Mouse (Mus musculus) liver, embryonic 11.5 days (tissue): ENCODE measurements around the gene Alkbh5. TPM values are rescaled to one million over a fixed set of nuclear protein-coding genes. Genes with fewer than 3 reads are reported as not detected.

ENCODE experiments used
- ATAC-seq: fragments of 200-750 bp; cut with Nextera tagmentation; replicated peaks from 2 replicates; pipeline ENCODE4 v1.8.0; 2017; ENCODE audit warnings: moderate number of reproducible peaks, mild to moderate bottlenecking, moderate TSS enrichment, moderate library complexity; ENCODE audit not compliant: low FRiP score
- DNase-seq: peaks from one replicate; pipeline ENCODE4 v3.0.0-alpha.2; 2017; ENCODE audit warnings: low spot score
- H3K27ac ChIP-seq: fragments of 300-500 bp; sonication (generic); 2 replicates; pipeline ENCODE4 v1.5.1; 2014; ENCODE audit warnings: mild to moderate bottlenecking, low read depth, low read length, control low read depth
- H3K27me3 ChIP-seq: fragments of 300-500 bp; sonication (generic); replicated peaks from 2 replicates; pipeline ENCODE4 v1.6.1; 2014; ENCODE audit warnings: low read length, mixed read lengths; ENCODE audit not compliant: control insufficient read depth, insufficient read depth
- H3K36me3 ChIP-seq: fragments of 300-500 bp; sonication (generic); 2 replicates; pipeline ENCODE4 v1.6.1; 2014; ENCODE audit warnings: mild to moderate bottlenecking, low read length, moderate library complexity, mixed read lengths; ENCODE audit not compliant: control insufficient read depth, insufficient read depth
- H3K4me1 ChIP-seq: fragments of 300-500 bp; sonication (generic); replicated peaks from 2 replicates; pipeline ENCODE4 v1.6.1; 2014; ENCODE audit warnings: low read length, mixed read lengths; ENCODE audit not compliant: control insufficient read depth, insufficient read depth
- H3K4me2 ChIP-seq: fragments of 300-500 bp; sonication (generic); 2 replicates; pipeline ENCODE4 v1.6.1; 2014; ENCODE audit warnings: mild to moderate bottlenecking, control low read depth, moderate library complexity
- H3K4me3 ChIP-seq: fragments of 300-500 bp; sonication (generic); 2 replicates; pipeline ENCODE4 v1.5.1; 2014; ENCODE audit warnings: low read depth, low read length, control low read depth
- H3K9ac ChIP-seq: fragments of 300-500 bp; sonication (generic); 2 replicates; pipeline ENCODE4 v1.6.1; 2014; ENCODE audit warnings: low read depth, low read length, control low read depth
- H3K9me3 ChIP-seq: fragments of 300-500 bp; sonication (generic); 2 replicates; pipeline ENCODE4 v1.6.1; 2016; ENCODE audit warnings: low read length, inconsistent platforms, mixed read lengths; ENCODE audit not compliant: control insufficient read depth
- WGBS: fragments of 180-500 bp; shearing (Covaris S2); extraction: QIAGEN DNeasy Blood & Tissue Kit; methylation state at CpG from one replicate; pipeline ENCODE4 v1.1.7; 2014; 5-methylcytosine and 5-hydroxymethylcytosine counted together
- polyA plus RNA-seq: library from polyadenylated mRNA; unstranded; fragments of >200 nt; fragmentation: Nextera tagmentation; extraction: Ambion mirVana; gene quantifications from 2 replicates; pipeline ENCODE4 v1.2.1, GENCODE M21; 2014

Gene Alkbh5
- polyA plus RNA-seq, 1 experiment from 2014 or later: 37.7 TPM

DNA sequence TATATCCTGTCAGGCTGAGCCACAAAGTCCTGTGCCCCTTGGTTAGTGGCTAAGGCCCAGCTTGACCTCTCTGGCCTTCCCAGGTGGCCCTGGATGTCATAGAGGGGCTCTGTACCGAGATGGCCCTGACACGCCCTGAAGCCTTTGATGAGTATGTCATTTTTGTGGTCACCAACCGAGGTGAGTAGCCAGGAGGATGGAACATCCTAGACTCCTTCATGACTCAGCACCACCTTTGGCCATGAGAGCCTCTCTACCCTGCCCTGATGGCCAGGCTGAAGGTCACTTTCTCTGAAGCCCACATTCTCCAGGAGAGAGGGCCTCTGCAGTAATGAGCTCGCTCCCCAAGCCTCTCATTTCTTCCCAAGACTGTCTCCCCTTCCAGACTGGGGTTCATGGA lies 17.9 kb upstream of the Alkbh5 start:
- no peak overlapping the region for H3K27ac ChIP-seq
- DNase-seq (no peak), ATAC-seq (no peak)
- no peak overlapping the region for H3K4me2 ChIP-seq
- 74% methylated on average over 4 of the region's 4 CpGs for WGBS
- no peaks in the 10 kb centered on the region for H3K9me3 ChIP-seq
- H3K4me3 ChIP-seq: no peak overlapping the region
- H3K36me3 ChIP-seq: no peaks in the 10 kb centered on the region
- H3K4me1 ChIP-seq: no peaks in the 10 kb centered on the region
- H3K27me3 ChIP-seq: no peaks in the 10 kb centered on the region
- H3K9ac ChIP-seq: no peak overlapping the region

DNA sequence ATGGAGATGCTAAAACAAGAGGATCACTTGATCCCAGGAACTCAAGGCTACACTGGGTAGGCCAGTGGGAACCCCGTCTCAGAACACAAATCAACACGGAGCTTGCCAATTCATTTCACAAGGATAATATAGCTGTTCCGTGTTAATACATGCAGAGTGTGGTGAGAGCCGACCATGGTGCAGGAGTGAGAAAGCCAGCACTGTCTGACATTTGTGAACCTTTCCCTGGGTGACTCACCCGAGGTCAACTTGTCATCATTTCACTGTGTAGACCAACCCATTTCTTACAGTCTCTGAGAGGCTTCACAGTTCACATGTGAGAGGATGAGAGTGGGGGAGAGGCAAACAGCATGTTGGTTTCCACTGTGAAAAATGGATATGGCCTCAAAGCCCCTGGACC lies 14.2 kb upstream of the Alkbh5 start:
- Histone ChIP-seq H3K27ac (no peak overlapping the region), H3K4me3 (no peak overlapping the region), H3K36me3 (no peaks in the 10 kb centered on the region), H3K4me2 (no peak overlapping the region), H3K9ac (no peak overlapping the region), H3K4me1 (no peaks in the 10 kb centered on the region), H3K9me3 (no peaks in the 10 kb centered on the region), H3K27me3 (no peaks in the 10 kb centered on the region)
- no peak for ATAC-seq
- 74% methylated on average over 5 of the region's 5 CpGs for WGBS
- no peak for DNase-seq

DNA sequence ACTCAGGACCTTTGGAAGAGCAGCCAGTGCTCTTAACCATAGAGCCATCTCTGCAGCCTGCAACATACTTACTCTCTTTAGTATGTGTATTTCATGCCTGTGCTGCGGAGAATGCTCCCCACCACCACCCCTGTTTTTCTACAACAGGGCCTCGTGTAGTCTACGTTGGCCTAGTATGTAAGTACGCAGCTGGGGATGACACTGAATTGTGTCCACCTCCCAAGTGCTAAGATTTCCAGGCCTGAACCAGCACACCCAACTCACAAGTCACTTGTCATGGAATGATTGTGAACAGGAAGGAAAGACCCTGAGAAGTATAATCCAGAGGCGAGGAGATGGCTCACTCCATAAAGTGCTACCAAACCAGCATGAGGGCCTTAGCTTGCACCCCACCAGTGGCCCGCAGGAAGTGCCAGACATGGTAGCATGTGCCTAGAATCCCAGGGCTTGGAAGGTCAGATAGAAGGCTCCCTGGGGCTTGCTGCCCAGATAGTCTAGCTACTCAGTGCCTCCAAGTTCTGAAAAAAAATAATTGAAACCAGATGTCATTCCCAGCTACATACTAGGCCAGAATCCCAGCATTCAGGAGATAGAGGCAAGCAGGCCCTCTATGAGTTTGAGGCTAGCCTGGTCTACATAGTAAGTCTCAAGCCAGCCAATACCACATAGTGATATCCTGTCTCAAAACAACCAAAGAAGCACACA lies 13.4 kb upstream of the Alkbh5 start:
- WGBS: 92% methylated on average over 6 of the region's 6 CpGs
- no peak for ATAC-seq
- Histone ChIP-seq H3K4me3 (no peak overlapping the region), H3K4me2 (no peak overlapping the region), H3K9me3 (no peaks in the 10 kb centered on the region), H3K27me3 (no peaks in the 10 kb centered on the region), H3K4me1 (no peaks in the 10 kb centered on the region), H3K9ac (no peak overlapping the region), H3K36me3 (no peaks in the 10 kb centered on the region), H3K27ac (no peak overlapping the region)
- no peak for DNase-seq

DNA sequence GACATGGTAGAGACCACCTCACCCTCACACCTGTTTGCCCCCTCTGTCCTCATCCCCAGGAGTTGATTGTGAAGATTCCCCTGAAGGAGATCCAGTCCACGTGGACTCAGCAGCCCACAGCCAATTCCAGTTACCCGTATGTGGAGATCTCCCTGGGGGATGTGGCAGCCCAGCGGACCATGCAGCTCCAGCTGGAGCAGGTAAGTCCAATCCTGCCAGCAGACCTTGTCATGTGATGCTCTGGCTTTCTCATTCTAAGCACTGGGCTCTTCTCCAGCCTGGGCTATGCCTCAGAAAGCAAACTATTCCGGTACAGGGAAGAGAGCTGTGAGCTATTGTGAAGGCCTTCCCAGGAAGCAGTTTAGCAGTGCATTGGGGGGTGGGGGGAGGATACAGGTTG lies 9.7 kb upstream of the Alkbh5 start:
- DNase-seq (no peak), ATAC-seq (no peak)
- no peak overlapping the region for H3K9ac ChIP-seq
- no peaks in the 10 kb centered on the region for H3K36me3 ChIP-seq
- H3K4me2 ChIP-seq: no peak overlapping the region
- no peak overlapping the region for H3K4me3 ChIP-seq
- no peaks in the 10 kb centered on the region for H3K9me3 ChIP-seq
- 78% methylated on average over 4 of the region's 4 CpGs for WGBS
- H3K27me3 ChIP-seq: no peaks in the 10 kb centered on the region
- no peak overlapping the region for H3K27ac ChIP-seq
- H3K4me1 ChIP-seq: no peaks in the 10 kb centered on the region

DNA sequence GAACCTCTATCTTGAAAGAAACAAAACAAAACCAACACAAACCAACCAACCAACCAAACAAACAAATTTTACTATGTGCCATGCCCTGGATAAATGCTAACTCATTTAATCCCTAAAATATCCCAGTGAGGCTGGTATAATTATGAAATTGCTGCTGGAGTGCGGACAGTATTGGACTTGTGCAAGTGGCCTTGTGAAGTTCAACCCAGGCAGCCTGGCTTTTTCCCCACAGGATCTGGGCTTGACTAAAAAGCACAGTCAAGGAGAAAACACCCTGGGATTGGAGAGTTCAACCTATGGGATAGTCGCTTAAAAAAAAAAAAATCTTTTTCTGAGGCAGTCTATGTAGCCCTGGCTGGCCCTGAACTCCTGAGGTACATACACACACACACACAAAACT lies 505 bp upstream of the Alkbh5 start:
- no peak overlapping the region for H3K4me3 ChIP-seq
- no peaks in the 10 kb centered on the region for H3K9me3 ChIP-seq
- DNase-seq: no peak
- no peak overlapping the region for H3K27ac ChIP-seq
- peak overlapping the region; percentile 100; the same call in 1 of the 2 replicates for H3K4me2 ChIP-seq
- H3K4me1 ChIP-seq: peaks cover 16% of the 10 kb centered on the region
- H3K27me3 ChIP-seq: no peaks in the 10 kb centered on the region
- ATAC-seq: no peak
- WGBS: 88% methylated on average over 2 of the region's 2 CpGs
- H3K36me3 ChIP-seq: no peaks in the 10 kb centered on the region
- H3K9ac ChIP-seq: peak overlapping the region; percentile 98; the same call in 1 of the 2 replicates

DNA sequence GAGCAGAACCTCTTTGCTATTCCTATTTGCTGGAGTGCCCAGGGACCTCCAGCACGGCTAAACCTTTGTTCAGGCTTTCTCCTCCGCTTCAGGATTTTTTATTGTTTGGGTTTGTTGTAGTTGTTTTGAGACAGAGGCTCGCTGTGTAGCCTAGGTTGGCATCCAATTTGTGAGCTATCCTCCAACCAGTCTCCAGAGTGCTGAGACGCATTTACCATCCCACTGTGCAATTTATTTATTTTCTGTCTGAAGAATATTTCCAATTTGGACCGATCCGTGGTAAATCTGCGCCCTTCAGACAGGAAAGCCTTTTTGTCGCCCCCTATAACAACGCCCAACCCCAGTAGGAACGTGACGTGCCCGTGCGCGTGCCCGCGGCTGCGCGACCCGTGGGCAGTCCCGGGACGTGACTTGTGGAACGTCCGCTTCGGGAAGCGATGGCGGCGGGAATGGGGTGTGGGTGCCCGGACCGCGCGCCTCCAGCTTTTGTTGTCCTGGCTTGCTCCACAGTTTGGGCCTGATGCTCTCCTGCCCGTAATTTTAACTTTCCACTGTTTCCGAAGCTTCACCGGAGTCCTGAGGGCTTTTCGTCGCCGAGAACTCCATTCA lies 782 bp downstream of the Alkbh5 start:
- under 1% methylated on average over 37 of the region's 37 CpGs for WGBS
- peak overlapping the region; percentile 98 for H3K4me3 ChIP-seq

DNA sequence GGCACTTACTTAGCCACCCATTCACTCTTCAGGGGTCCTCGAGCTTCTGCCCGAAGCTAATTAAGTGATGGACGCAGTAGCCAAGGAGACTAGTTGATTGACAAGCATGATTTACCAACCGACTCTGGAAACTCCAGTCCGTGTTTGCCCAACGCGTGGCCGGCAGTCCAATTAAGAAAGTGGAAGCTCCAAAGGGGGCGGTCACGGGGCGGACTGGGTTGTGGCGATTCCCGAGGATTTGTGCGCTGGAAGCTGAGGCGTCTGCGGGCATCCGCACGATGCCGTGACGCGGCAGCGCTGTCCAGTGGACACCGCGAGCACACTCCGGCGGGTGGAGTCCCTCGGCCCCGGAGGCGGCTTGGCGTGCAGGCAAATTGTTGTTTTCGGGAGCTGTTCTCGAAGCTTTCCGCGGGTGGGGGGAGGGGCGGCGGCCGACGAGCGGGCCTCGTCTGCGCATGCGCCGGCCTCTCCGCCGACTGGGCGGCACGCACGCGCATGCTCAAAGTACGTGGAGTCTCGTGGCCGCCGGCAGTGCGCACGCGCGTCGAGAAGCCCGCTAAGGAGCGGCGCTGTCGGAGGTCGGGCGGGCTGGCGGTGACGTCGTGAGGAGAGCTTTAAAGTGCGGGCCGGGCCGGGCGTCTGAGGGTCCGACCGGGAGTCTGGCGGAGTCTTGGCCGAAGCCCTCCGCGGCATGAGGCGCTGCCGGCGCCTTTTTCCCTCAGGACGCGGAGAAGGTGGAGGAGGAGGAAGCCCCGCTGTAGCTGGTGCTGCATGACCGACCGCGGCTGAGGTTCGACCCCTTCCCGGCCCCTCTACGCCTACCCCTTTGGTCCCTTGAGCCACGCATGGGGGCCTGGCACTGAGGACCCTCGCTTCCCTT lies 1.5 kb downstream of the Alkbh5 start:
- ATAC-seq (peak; percentile 84), DNase-seq (peak; percentile 94)
- peak overlapping the region; percentile 98 for H3K9ac ChIP-seq
- H3K27ac ChIP-seq: peak overlapping the region; percentile 87
- peaks cover 11% of the 10 kb centered on the region for H3K36me3 ChIP-seq
- WGBS: under 1% methylated on average over 91 of the region's 91 CpGs
- peaks cover 26% of the 10 kb centered on the region for H3K4me1 ChIP-seq
- H3K4me3 ChIP-seq: peak overlapping the region; percentile 98
- H3K27me3 ChIP-seq: no peaks in the 10 kb centered on the region
- peak overlapping the region; percentile 100 for H3K4me2 ChIP-seq
- H3K9me3 ChIP-seq: no peaks in the 10 kb centered on the region

More for the DNA sequence above, 782 bp downstream of the Alkbh5 start:
- Histone ChIP-seq H3K36me3 (peaks cover 6% of the 10 kb centered on the region), H3K27me3 (no peaks in the 10 kb centered on the region), H3K4me2 (peak overlapping the region; percentile 100), H3K4me1 (peaks cover 25% of the 10 kb centered on the region), H3K9me3 (no peaks in the 10 kb centered on the region), H3K27ac (peak overlapping the region; percentile 87), H3K9ac (peak overlapping the region; percentile 98)
- ATAC-seq (peak; percentile 80), DNase-seq (peak; percentile 93)

DNA sequence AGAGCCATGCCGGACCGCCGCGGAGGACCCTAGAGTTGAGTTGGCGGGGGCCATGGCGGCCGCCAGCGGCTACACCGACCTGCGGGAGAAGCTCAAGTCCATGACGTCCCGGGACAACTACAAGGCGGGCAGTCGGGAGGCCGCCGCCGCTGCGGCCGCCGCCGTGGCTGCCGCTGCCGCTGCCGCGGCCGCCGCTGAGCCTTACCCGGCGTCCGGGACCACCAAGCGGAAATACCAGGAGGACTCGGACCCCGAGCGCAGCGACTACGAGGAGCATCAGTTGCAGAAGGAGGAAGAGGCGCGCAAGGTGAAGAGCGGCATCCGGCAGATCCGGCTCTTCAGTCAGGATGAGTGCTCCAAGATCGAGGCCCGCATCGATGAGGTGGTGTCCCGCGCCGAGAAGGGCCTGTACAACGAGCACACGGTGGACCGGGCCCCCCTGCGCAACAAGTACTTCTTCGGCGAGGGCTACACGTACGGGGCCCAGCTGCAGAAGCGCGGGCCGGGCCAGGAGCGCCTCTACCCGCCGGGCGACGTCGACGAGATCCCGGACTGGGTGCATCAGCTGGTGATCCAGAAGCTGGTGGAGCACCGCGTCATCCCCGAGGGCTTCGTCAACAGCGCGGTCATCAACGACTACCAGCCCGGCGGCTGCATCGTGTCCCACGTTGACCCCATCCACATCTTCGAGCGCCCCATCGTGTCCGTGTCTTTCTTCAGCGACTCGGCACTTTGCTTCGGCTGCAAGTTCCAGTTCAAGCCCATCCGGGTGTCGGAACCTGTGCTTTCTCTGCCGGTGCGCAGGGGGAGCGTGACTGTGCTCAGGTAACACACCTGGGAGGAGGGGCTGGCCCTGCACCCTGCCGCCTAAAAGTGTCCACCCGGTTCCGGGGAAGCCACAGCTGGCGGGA lies 2.4 kb downstream of the Alkbh5 start:
- Histone ChIP-seq H3K4me2 (peak overlapping the region; percentile 100), H3K9me3 (no peaks in the 10 kb centered on the region), H3K27ac (peak overlapping the region; percentile 87), H3K27me3 (no peaks in the 10 kb centered on the region), H3K36me3 (peaks cover 13% of the 10 kb centered on the region), H3K4me3 (peak overlapping the region; percentile 98), H3K9ac (peak overlapping the region; percentile 98), H3K4me1 (peaks cover 26% of the 10 kb centered on the region)
- DNase-seq (peak; percentile 55), ATAC-seq (peak; percentile 25)
- WGBS: under 1% methylated on average over 93 of the region's 93 CpGs
